Mouse (Mus musculus) lung, postnatal 0 days (tissue): ENCODE measurements around the gene Cacna1s. TPM values are rescaled to one million over a fixed set of nuclear protein-coding genes. Genes with fewer than 3 reads are reported as not detected.

Source experiments
- ATAC-seq: fragments of 200-750 bp; cut with Nextera tagmentation; 2 replicates; pipeline ENCODE4 v1.8.0; 2017; ENCODE audit warnings: moderate library complexity
- DNase-seq: peaks from one replicate; pipeline ENCODE4 v3.0.0-alpha.2; 2016; ENCODE audit warnings: low spot score
- H3K27ac ChIP-seq: fragments of 300-500 bp; sonication (generic); 2 replicates; pipeline ENCODE4 v1.5.1; 2014; ENCODE audit warnings: antibody characterized with exemption, mild to moderate bottlenecking, low read length, mixed read lengths
- H3K27me3 ChIP-seq: fragments of 300-500 bp; sonication (generic); replicated peaks from 2 replicates; pipeline ENCODE4 v1.6.1; 2014; ENCODE audit warnings: low read length, mixed read lengths; ENCODE audit not compliant: insufficient read depth
- H3K36me3 ChIP-seq: fragments of 300-500 bp; sonication (generic); 2 replicates; pipeline ENCODE4 v1.6.1; 2014; ENCODE audit warnings: low read length, mixed read lengths; ENCODE audit not compliant: insufficient read depth
- H3K4me1 ChIP-seq: fragments of 300-500 bp; sonication (generic); 2 replicates; pipeline ENCODE4 v1.6.1; 2014; ENCODE audit warnings: antibody characterized with exemption, low read depth, low read length, mixed read lengths; ENCODE audit not compliant: insufficient read depth
- H3K4me2 ChIP-seq: fragments of 300-500 bp; sonication (generic); replicated peaks from 2 replicates; pipeline ENCODE4 v1.6.1; 2014; ENCODE audit warnings: low read depth, mild to moderate bottlenecking, low read length, moderate library complexity, mixed read lengths
- H3K4me3 ChIP-seq: fragments of 300-500 bp; sonication (generic); 2 replicates; pipeline ENCODE4 v1.5.1; 2014; ENCODE audit warnings: low read depth, low read length
- H3K9ac ChIP-seq: fragments of 300-500 bp; sonication (generic); replicated peaks from 2 replicates; pipeline ENCODE4 v1.6.1; 2014; ENCODE audit warnings: low read depth, mild to moderate bottlenecking
- H3K9me3 ChIP-seq: fragments of 300-500 bp; sonication (generic); 2 replicates; pipeline ENCODE4 v1.6.1; 2016; ENCODE audit warnings: low read length, mixed read lengths
- CTCF ChIP-seq: IDR thresholded peaks from 2 replicates; pipeline ENCODE4 v1.5.1; 2016; ENCODE audit warnings: antibody characterized with exemption, mild to moderate bottlenecking
- EP300 ChIP-seq: IDR thresholded peaks from 2 replicates; pipeline ENCODE4 v1.6.1; 2016; ENCODE audit warnings: antibody characterized with exemption, mild to moderate bottlenecking, control low read depth
- WGBS: fragments of 180-500 bp; shearing (Covaris S2); extraction: QIAGEN DNeasy Blood & Tissue Kit; methylation state at CpG from one replicate; pipeline ENCODE4 v1.1.7; 2014; 5-methylcytosine and 5-hydroxymethylcytosine counted together
- polyA plus RNA-seq: library from polyadenylated mRNA; unstranded; fragments of >200 nt; fragmentation: Nextera tagmentation; extraction: Ambion mirVana; gene quantifications from 2 replicates; pipeline ENCODE4 v1.2.1, GENCODE M21; 2015

Cacna1s gene
- polyA plus RNA-seq, 1 experiment from 2014 or later = 1.6 TPM

DNA sequence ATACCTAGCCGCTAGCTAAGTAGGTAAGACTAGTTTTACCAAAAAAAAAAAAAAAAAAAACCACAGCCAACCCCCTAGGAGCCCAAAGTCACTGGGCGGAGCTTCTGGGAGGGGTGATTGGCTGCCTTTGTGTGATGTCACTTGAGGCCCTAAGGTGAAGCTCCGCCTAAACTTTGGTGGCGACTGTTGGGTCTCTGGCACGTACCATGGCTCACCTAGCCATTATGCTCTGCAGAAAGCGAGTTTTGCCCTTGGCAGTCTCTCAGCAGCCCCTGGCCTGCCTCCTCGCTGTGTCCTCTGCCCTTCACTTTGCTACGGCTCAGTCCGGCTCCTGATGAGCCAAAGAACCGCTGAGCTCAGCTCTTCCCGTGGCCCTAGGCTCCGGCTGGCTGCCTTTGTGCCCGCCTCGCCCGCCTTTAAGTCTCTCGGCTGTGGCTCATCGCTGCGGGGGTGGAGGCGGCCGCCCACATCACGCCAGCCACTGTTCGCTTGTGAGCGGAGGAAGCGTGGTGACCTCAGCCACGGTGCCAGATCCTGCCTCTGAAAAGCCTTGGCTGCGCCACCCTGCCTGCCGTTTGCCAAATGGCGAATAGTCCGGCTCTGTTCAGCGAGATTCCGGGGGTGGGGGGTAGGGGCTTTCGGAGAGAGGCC is 87.6 kb downstream of the Cacna1s start:
- DNase-seq = peak; percentile 85

DNA sequence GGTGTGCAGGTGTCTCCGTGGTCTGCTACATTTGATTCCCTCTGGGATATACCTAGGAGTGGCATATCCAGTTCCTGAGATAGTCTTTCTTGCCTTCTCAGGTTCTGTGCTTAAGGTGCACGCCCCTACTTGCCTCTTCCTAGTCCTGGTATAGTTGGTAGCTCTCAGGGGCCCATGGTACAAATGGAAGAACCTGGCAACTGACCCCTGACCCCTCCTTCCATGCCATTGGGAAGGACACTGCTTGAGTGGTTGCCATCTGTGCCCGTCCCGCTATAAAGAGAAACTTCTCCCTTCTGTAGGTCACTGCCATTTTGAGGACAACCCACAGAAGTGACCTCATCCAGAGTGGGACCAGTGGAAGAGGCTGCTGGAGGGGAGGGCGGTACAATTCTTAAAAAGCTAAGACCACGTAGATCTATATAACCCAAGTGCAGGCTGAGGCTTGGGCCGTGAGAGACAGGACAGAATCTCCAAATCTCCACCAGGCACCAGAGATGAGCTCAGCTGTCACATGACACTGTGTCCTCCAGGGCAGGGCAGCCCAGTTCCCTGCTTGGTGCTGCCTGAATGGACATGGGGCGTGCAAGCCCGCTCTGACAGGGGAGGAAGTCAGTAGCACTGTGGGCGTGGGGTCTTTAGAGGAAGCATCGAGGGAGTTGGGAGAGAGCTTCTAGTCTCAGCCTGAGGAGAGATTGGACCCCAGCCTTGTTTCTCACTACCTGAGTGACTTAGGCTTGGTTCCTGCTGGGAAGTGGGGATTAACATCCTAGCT is 88.8 kb downstream of the Cacna1s start:
- Histone ChIP-seq H3K4me1 (peaks cover 14% of the 10 kb centered on the region; the same call in 1 of the 2 replicates), H3K9ac (no peak overlapping the region)
- WGBS = 88% methylated on average over 11 of the region's 11 CpGs

More for the DNA sequence above, 87.6 kb downstream of the Cacna1s start:
- TF ChIP-seq CTCF = no peak
- no peak for TF ChIP-seq EP300
- peak overlapping the region; percentile 77 for H3K4me2 ChIP-seq
- H3K9me3 ChIP-seq = no peaks in the 10 kb centered on the region
- 4% methylated on average over 32 of the region's 32 CpGs for WGBS
- H3K36me3 ChIP-seq = no peaks in the 10 kb centered on the region
- H3K27ac ChIP-seq = peak overlapping the region; percentile 57
- H3K4me3 ChIP-seq = peak overlapping the region; percentile 42
- no peaks in the 10 kb centered on the region for H3K27me3 ChIP-seq
- peaks cover 25% of the 10 kb centered on the region; the same call in 1 of the 2 replicates for H3K4me1 ChIP-seq
- peak; percentile 77 for ATAC-seq
- H3K9ac ChIP-seq = peak overlapping the region; percentile 38

GRCm38 (mm10) chr1:136142336-136142735 is 89.8 kb downstream of the Cacna1s start:
- no peak overlapping the region for H3K9ac ChIP-seq
- ATAC-seq (no peak), DNase-seq (no peak)
- H3K4me3 ChIP-seq = no peak overlapping the region
- no peaks in the 10 kb centered on the region for H3K9me3 ChIP-seq
- WGBS = 63% methylated on average over 6 of the region's 6 CpGs
- H3K4me1 ChIP-seq = peaks cover 10% of the 10 kb centered on the region; the same call in 1 of the 2 replicates
- H3K4me2 ChIP-seq = no peak overlapping the region
- H3K36me3 ChIP-seq = no peaks in the 10 kb centered on the region
- no peaks in the 10 kb centered on the region for H3K27me3 ChIP-seq
- TF ChIP-seq CTCF = no peak
- H3K27ac ChIP-seq = no peak overlapping the region

More for the DNA sequence above, 88.8 kb downstream of the Cacna1s start:
- Histone ChIP-seq H3K27me3 (no peaks in the 10 kb centered on the region), H3K36me3 (no peaks in the 10 kb centered on the region), H3K4me2 (no peak overlapping the region), H3K9me3 (no peaks in the 10 kb centered on the region), H3K4me3 (no peak overlapping the region), H3K27ac (no peak overlapping the region)
- no peak for TF ChIP-seq EP300
- TF ChIP-seq CTCF = no peak
- DNase-seq = no peak
- no peak for ATAC-seq

DNA sequence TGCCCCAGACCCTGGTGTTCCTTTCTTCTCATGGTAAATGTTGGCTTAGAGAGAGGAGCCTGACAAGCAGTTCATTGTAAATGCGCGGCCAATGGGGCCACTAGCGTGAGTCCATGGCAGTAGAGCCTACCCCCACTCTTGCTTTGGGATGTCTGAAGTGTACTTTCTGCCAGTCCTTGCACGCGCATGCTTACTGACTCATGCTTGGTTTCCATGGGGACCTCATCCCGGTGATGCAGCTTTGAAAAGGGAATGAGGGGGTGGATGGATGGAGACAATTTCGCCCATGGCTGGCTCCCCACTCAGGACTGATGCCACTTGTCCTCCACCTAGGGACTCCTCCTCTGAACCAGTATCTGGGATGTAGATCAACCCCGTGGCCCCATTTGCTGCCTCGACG is 91.0 kb downstream of the Cacna1s start:
- Histone ChIP-seq H3K4me2 (no peak overlapping the region), H3K4me3 (no peak overlapping the region), H3K27ac (no peak overlapping the region), H3K36me3 (no peaks in the 10 kb centered on the region), H3K4me1 (peaks cover 6% of the 10 kb centered on the region; the same call in 1 of the 2 replicates), H3K9me3 (no peaks in the 10 kb centered on the region), H3K27me3 (no peaks in the 10 kb centered on the region), H3K9ac (no peak overlapping the region)
- 91% methylated on average over 10 of the region's 10 CpGs for WGBS
- no peak for ATAC-seq
- no peak for DNase-seq
- no peak for TF ChIP-seq CTCF
- no peak for TF ChIP-seq EP300

DNA sequence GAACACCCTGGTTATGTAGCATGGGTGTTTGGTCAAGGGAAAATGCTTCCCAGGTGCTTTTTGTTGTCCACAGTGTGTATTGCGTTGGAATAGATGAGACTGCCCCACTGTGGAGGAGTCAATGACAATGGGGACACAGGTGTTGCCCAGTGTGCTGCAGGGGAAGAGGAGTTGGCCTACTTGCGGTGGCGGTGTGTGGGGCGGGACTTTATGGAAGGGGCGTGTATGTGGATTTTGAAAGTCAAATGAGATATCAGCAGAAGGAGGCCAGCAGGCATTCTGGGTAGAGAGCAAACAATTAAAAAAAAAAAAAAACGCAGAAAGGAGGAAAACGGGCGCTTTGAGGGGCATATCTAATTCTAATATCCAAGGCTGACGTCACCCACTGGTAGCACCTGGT is 97.2 kb downstream of the Cacna1s start:
- ATAC-seq (no peak), DNase-seq (no peak)
- Histone ChIP-seq H3K9me3 (no peaks in the 10 kb centered on the region), H3K27me3 (no peaks in the 10 kb centered on the region), H3K36me3 (no peaks in the 10 kb centered on the region), H3K27ac (no peak overlapping the region), H3K4me1 (no peaks in the 10 kb centered on the region), H3K4me3 (no peak overlapping the region), H3K4me2 (no peak overlapping the region), H3K9ac (no peak overlapping the region)
- 88% methylated on average over 9 of the region's 9 CpGs for WGBS
- no peak for TF ChIP-seq EP300
- no peak for TF ChIP-seq CTCF

DNA sequence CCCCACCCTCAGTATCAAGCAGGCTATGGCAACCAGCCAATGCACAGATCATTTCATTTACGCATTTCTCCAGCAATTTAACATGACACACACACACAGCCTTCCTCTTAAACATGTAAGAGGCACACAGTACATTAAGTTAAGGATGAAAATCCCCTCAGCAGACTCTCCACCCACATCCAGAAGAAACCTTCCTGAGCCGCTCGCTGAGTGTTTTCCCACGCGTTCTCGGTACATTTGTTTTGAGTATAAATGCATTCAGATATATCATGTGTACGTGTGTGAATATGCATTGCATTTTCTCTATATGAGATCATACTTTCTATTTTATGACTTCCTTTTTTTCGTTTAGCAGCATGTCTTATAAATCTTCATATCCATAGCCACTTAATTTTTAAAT is 98.8 kb downstream of the Cacna1s start:
- Histone ChIP-seq H3K4me1 (no peaks in the 10 kb centered on the region), H3K27me3 (no peaks in the 10 kb centered on the region), H3K9me3 (no peaks in the 10 kb centered on the region), H3K27ac (no peak overlapping the region), H3K9ac (no peak overlapping the region), H3K4me3 (no peak overlapping the region), H3K36me3 (no peaks in the 10 kb centered on the region), H3K4me2 (no peak overlapping the region)
- ATAC-seq (no peak), DNase-seq (no peak)
- TF ChIP-seq CTCF (no peak), EP300 (no peak)
- 73% methylated on average over 8 of the region's 8 CpGs for WGBS
